Mouse (Mus musculus): ENCODE measurements at regions not wholly inside any gene's neighbourhood (a gene's known extent, or its start where the extent isn't known, plus 50 kb on each side); places are given as distances from the start of the nearest gene placed in this dataset.

GRCm38 (mm10) chr4:91596619-91597018 is 196.0 kb upstream of the Elavl2 start:
- no peak for DNase-seq (ENCODE audit: low read depth, low spot score)

DNA sequence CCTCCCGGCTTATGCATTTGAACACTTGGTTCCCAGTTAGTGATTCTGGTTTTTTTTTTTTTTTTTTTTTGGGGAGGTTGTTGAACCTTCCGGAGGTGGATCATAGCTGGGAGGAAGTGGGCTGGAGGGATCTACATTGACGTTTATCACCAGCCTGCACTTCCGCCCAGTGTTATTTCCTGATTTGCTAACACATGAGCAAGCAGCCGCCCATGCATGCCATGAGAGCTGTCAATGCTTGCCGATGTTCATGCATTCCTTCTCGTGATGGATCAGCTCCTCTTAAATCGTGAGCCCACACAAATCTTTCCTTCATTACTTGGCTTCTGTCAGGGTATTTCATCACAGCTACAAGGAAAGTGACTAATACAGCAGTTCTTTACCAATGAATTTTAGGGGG is 195.2 kb upstream of the Elavl2 start:
- DNase-seq (ENCODE audit: low read depth, low spot score), result no peak

DNA sequence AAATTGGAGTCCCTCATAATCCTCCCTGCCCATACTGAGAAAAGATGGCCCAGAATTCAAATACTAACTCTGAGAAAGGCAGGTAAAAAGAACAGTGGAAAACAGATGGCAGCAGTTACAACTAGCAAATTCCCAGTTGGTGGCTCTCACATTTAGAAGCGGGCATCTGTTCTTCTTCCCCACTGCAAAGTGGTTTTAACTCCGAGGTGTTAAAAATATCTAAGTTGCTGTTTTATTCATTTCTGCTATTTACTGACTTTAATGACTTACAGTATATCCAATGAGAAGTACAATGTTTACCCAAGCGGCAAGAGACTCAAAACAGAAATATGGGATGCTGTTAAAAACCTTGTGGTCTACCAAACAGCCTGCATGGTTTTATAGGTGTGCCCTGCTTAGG is 189.2 kb upstream of the Elavl2 start:
- DNase-seq (ENCODE audit: low read depth, low spot score), result no peak

GRCm38 (mm10) chr4:91587541-91588059 is 187.0 kb upstream of the Elavl2 start:
- no peak for DNase-seq (ENCODE audit: low read depth, low spot score)

DNA sequence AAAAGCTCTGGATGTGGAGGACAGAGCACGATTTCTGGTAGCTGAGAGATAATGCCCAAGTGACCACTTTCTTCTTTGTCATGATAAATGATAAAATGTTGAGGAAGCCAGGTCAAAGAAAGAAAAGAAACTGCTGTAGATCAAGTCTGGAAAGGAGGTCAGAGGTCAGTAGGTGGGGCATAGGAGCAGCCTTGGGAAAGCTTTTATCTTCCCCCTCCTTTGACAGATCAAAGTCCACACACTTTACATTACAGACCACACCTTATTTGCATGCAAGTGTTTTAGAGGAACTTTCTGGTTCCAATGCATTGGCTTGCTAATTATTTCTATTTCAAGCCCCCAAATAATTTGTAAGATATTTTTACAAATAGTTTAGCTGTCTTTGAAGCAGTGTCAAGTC is 182.4 kb upstream of the Elavl2 start:
- peak; percentile 59 for DNase-seq (ENCODE audit: low read depth, low spot score)

- DNase-seq (ENCODE audit: low read depth, low spot score), result no peak
These were observed 156.9 kb upstream of the Elavl2 start for GRCm38 (mm10) chr4:91557452-91557851.

DNA sequence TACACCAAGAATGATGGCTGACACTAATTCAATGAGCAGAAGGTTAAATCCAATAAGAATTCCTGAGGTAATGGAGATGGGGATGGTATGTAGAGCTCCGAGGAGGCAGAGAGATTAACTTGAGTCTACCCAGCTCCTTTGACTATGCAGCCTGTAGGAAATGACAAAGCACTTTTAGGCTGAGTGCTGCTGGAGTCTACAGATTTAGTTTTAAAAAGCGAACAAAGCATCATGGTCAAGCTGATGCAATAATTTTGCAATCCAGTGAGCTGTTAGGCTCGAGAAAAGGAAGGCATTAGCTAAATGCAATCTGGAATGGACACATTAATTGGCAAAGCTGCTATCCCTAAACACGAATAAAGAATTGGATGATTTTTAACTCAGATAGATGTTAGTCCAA is 156.4 kb upstream of the Elavl2 start:
- DNase-seq (ENCODE audit: low read depth, low spot score), result no peak

DNA sequence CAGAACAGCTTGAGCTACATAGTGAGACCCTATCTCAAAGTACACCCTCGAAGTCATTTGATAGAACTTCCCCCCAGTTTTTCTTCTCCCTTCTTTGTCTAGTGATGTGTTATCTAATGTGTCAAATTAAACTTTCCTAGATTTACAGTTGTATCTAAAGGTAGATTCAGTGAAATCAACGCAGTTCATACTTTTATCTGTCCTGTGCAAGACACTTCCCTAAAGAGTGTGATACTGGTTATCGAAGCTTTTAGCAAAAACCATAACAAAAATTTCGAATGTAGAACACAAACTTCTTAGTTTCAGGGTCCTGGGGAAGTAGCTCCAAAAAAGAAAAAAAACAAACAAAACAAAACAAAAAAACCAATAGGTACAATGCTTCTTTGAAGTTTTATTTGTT is 123.8 kb upstream of the Elavl2 start:
- no peak for DNase-seq (ENCODE audit: low read depth, low spot score)

DNA sequence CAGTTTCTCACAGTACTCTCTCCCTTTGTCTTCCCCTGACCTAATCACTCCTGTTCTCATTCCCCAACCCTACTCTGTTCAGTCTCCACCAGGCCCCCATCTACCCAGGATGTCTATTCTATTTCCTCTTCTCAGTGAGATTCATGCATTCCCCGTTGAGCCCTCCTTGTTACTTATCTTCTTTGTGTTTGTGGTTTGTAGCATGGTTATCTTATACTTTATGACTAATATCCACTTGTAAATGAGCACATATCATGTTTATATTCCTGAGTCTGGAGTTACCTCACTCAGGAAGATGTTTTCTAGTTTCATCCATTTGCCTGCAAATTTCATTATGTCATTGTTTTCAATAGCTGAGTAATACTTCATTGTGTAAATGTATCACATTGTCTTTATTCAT is 111.0 kb upstream of the Elavl2 start:
- DNase-seq (ENCODE audit: low read depth, low spot score), result no peak

DNA sequence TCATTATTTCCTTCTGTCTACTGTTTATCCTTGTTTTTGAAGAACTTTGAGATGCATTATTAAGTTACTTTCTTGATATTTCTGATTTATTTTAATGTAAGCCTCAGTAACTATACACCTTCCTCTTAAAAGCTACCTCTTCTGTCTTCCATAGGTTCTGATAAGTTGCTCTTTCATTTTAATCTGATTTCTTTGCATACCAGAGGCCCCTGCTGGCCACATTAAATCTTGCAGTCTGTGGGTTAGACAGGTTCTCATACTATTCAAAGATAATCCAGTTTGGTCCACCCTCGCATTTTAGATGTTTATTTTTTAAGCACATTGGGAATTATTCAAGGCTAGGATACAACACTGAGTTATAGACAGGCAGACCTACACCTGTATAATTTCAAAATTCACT is 109.4 kb upstream of the Elavl2 start:
- peak; percentile 5 for DNase-seq (ENCODE audit: low read depth, low spot score)

GRCm38 (mm10) chr4:91503273-91503672 is 102.7 kb upstream of the Elavl2 start:
- DNase-seq (ENCODE audit: low read depth, low spot score), result no peak

GRCm38 (mm10) chr4:91481863-91482475 is 81.4 kb upstream of the Elavl2 start:
- DNase-seq (ENCODE audit: low read depth, low spot score), result no peak

Measured in ES-CJ7 (cell line).